Mouse (Mus musculus) retina, embryonic 14.5 days (tissue): Measurements from ENCODE around the gene Olfr699.
"Not testable (repeated sequence)": the region's sequence is repeated elsewhere in the genome, so short reads cannot be mapped to it uniquely, and the experiment has no call there.

Experiments used
- DNase-seq: peaks from one replicate; pipeline ENCODE4 v3.0.0-alpha.2; 2015; ENCODE audit warnings: low spot score

Gene Olfr699

GRCm38 (mm10) chr7:106793098-106793497, at the start of gene Olfr699:
Gene Olfr699, minus strand, starts transcription at chr7:106793198.
- no peak for DNase-seq

- no peak for DNase-seq
Observed at GRCm38 (mm10) chr7:106833793-106834192, 40.8 kb upstream of the Olfr699 start, which contains the start of gene Olfr702. Gene Olfr702, minus strand, starts transcription at chr7:106833893.

- no peak for DNase-seq
Observed at GRCm38 (mm10) chr7:106818414-106818813, 25.4 kb upstream of the Olfr699 start.

GRCm38 (mm10) chr7:106815775-106816174, 22.8 kb upstream of the Olfr699 start:
- peak; percentile 21 for DNase-seq

- no peak for DNase-seq
Observed at GRCm38 (mm10) chr7:106813829-106814228, 20.8 kb upstream of the Olfr699 start, which contains the start of gene Olfr701. Gene Olfr701, plus strand, starts transcription at chr7:106814129.

- DNase-seq = no peak
Observed at GRCm38 (mm10) chr7:106808734-106809133, 15.7 kb upstream of the Olfr699 start, which contains the start of gene Olfr700. Gene Olfr700, minus strand, starts transcription at chr7:106808834.

- no peak for DNase-seq
Observed at GRCm38 (mm10) chr7:106788330-106788729, 4.7 kb downstream of the Olfr699 start.

- not testable (repeated sequence) for DNase-seq
Observed at GRCm38 (mm10) chr7:106761008-106761407, 32.0 kb downstream of the Olfr699 start.

GRCm38 (mm10) chr7:106758800-106759199, 34.2 kb downstream of the Olfr699 start:
- no peak for DNase-seq

GRCm38 (mm10) chr7:106755297-106755696, 37.7 kb downstream of the Olfr699 start, which contains the start of gene Olfr698:
Gene Olfr698, minus strand, starts transcription at chr7:106755397.
- DNase-seq = no peak

GRCm38 (mm10) chr7:106745811-106746210, 47.2 kb downstream of the Olfr699 start:
- DNase-seq = no peak

GRCm38 (mm10) chr7:106742343-106742742, 50.7 kb downstream of the Olfr699 start, which contains the start of gene Olfr697:
Gene Olfr697, minus strand, starts transcription at chr7:106742443.
- no peak for DNase-seq
